16 mouse cellular contexts compared by ENCODE assay signal in the genomic region with DNA sequence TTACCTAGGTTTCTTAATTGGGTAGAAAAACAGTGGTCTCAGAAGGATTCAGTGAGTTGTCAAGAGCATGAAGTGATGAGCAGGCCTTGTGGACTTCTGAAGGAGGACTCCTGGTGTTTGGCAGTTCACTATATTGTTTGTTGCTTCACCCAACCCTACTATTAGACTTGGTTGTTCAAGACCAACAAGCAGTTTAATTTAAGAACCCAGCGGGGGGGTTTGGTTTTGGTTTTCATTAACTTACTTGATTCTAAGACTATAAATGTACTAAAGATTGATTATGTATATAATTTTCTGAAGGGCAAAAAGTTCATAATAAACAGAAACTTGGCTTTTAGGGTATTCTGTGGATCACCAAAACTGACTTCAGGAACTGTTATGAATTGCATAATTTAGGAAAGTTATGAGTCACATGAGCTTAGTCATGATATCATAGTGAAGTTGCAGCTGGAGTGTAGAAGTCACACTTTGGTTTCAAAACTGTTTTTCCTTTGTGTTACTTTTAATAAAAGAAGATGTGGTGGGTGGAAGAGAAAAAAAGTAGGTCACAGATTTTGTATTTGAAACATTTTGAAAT. TPM values are rescaled to one million over a fixed set of nuclear protein-coding genes. Genes with fewer than 3 reads are reported as not detected.
DNase-seq lines count a peak whose midpoint lies in the region; ATAC-seq and TF ChIP-seq lines count a peak whose summit lies in the region.
"Had no signal": no experiment of that assay in that cellular context is flagged by ENCODE, and none has a peak within 500 bp of the region (broad histone marks: within the 10 kb centered on the region; RNA-seq: fewer than 3 reads in every experiment).

No protein-coding gene starts in this region.

- TF ChIP-seq POLR2A in kidney, adult 2 months (IDR thresholded peaks at IDR 0.05; ENCODE audit: low read depth, low read length): no peak

- DNase-seq in heart, adult 11 months: peak; percentile 61
- DNase-seq in heart, postnatal 10 days: no peak
- DNase-seq in 3T3-L1 (ENCODE audit: low read depth, low spot score): peak; percentile 77
- peak; percentile 46 for DNase-seq in induced T-regulatory cell, adult 2 months (ENCODE audit: low read depth)
- DNase-seq in kidney, adult 2 months: no peak
- DNase-seq in layer of hippocampus, postnatal 10 days (ENCODE audit: low spot score in 2 of 2): no peak
- no peak for DNase-seq in kidney, adult 11 months
- DNase-seq: adrenal gland, postnatal 10 days; cerebellum, adult 9-10 months; gastrocnemius, postnatal 14 days; right cerebral cortex, postnatal 25 days; thymus, postnatal 25 days had no signal

- H3K27ac ChIP-seq in kidney, adult 2 months (ENCODE audit: insufficient read depth, low read depth, low read length): no peak overlapping the region
- H3K27ac ChIP-seq: embryonic facial prominence, embryonic 13.5 days; hindbrain, embryonic 15.5 days; stomach, postnatal 0 days had no signal

- no peaks in the 10 kb centered on the region for H3K27me3 ChIP-seq in kidney, adult 2 months (replicated peaks; ENCODE audit: control insufficient read depth, insufficient read depth, low read length)
- H3K27me3 ChIP-seq: embryonic facial prominence, embryonic 13.5 days; hindbrain, embryonic 15.5 days had no signal

- H3K36me3 ChIP-seq in kidney, adult 2 months (ENCODE audit: control insufficient read depth, insufficient read depth, low read length): no peaks in the 10 kb centered on the region
- H3K36me3 ChIP-seq: embryonic facial prominence, embryonic 13.5 days; hindbrain, embryonic 15.5 days had no signal

- intact Hi-C loops in heart, postnatal 10 days (cut with DNase I): no loop called here

- peaks cover 6% of the 10 kb centered on the region; the same call in 1 of the 2 replicates for H3K4me1 ChIP-seq in kidney, adult 2 months (ENCODE audit: control insufficient read depth, insufficient read depth, low read length)

- peak; percentile 15 for ATAC-seq in activated CD4-positive, CD25-positive, alpha-beta regulatory T cell, adult 4 months

- 92% methylated on average over 1 of the region's 1 CpGs for WGBS in kidney, adult 2 months

- H3K4me3 ChIP-seq in kidney, adult 2 months (ENCODE audit: insufficient read depth, low read depth, low read length): no peak overlapping the region
- H3K4me3 ChIP-seq: embryonic facial prominence, embryonic 13.5 days; hindbrain, embryonic 15.5 days had no signal

- no peak for TF ChIP-seq CTCF in kidney, adult 2 months (conservative IDR thresholded peaks at IDR 0.05; ENCODE audit: insufficient read depth, insufficient read length, low read depth, low read length)

RNA-seq across cellular contexts. Expression of a gene that starts 3.3 kb away (rescaled TPM):
- 10 to 100 TPM; 49.9 to 59.8 TPM for total RNA-seq in heart, postnatal 10 days (2021)
- 10 to 100 TPM; 55.6 to 61.6 TPM for polyA plus RNA-seq in activated CD4-positive, CD25-positive, alpha-beta regulatory T cell, adult 4 months (2017; shearing (Covaris generic))
- 15.8 and 19.1 TPM in 2 replicates for polyA plus RNA-seq in kidney, adult 2 months (2012; rRNA removed)
- 10 to 100 TPM; 21.5 to 26.4 TPM for total RNA-seq in layer of hippocampus, postnatal 10 days (2021)

RNA-seq across cellular contexts. Expression of a gene that starts 47.3 kb away (rescaled TPM):
- 100 to 1,000 TPM; 137 to 140 TPM for total RNA-seq in heart, postnatal 10 days (2021)
- polyA plus RNA-seq in activated CD4-positive, CD25-positive, alpha-beta regulatory T cell, adult 4 months (2017; shearing (Covaris generic)): 100 to 1,000 TPM; 229 to 245 TPM
- polyA plus RNA-seq in kidney, adult 2 months (2012; rRNA removed): 71.7 and 83.4 TPM in 2 replicates
- 100 to 1,000 TPM; 644 to 671 TPM for total RNA-seq in layer of hippocampus, postnatal 10 days (2021)

RNA-seq across cellular contexts. Expression of a gene that starts 53.9 kb away (rescaled TPM):
- 10 to 100 TPM; 26.7 to 28.0 TPM for total RNA-seq in heart, postnatal 10 days (2021)
- polyA plus RNA-seq in activated CD4-positive, CD25-positive, alpha-beta regulatory T cell, adult 4 months (2017; shearing (Covaris generic)): 10 to 100 TPM; 51.7 to 55.5 TPM
- polyA plus RNA-seq in kidney, adult 2 months (2012; rRNA removed): 401 and 498 TPM in 2 replicates
- 10 to 100 TPM; 17.8 to 20.6 TPM for total RNA-seq in layer of hippocampus, postnatal 10 days (2021)

Comparison
In these comparisons a context has a peak if more than half of its experiments do, and no peak if none do; other contexts are left out.
1. DNase-seq: peak in heart, adult 11 months (single experiment), 3T3-L1 (single experiment) and induced T-regulatory cell, adult 2 months (single experiment); none in heart, postnatal 10 days (0 of 2), kidney, adult 2 months (single experiment), layer of hippocampus, postnatal 10 days (0 of 2) and kidney, adult 11 months (single experiment).
2. RNA of a gene that starts 47.3 kb away (total RNA-seq): 644 to 671 TPM in layer of hippocampus, postnatal 10 days; 137 to 140 TPM in heart, postnatal 10 days; every median in the first group is over 4 times any median in the second.